Mouse (Mus musculus) heart, postnatal 0 days (tissue): Measurements from ENCODE around the gene Rnf148. TPM values are rescaled to one million over a fixed set of nuclear protein-coding genes. Genes with fewer than 3 reads are reported as not detected.

Experiments used
- ATAC-seq: fragments of 200-750 bp; cut with Nextera tagmentation; 2 replicates; pipeline ENCODE4 v1.8.0; 2017; ENCODE audit warnings: low read depth, moderate number of reproducible peaks, moderate library complexity; ENCODE audit not compliant: insufficient read depth
- DNase-seq: peaks from one replicate; pipeline ENCODE4 v3.0.0-alpha.2; 2016; ENCODE audit warnings: low spot score
- H3K27ac ChIP-seq: fragments of 300-500 bp; sonication (generic); 2 replicates; pipeline ENCODE4 v1.5.1; 2014; ENCODE audit warnings: low read depth, mild to moderate bottlenecking
- H3K27me3 ChIP-seq: fragments of 300-500 bp; sonication (generic); 2 replicates; pipeline ENCODE4 v1.6.1; 2014; ENCODE audit warnings: low read length, mixed read lengths; ENCODE audit not compliant: control insufficient read depth, insufficient read depth
- H3K36me3 ChIP-seq: fragments of 300-500 bp; sonication (generic); replicated peaks from 2 replicates; pipeline ENCODE4 v1.6.1; 2014; ENCODE audit warnings: low read length, mixed read lengths; ENCODE audit not compliant: control insufficient read depth, insufficient read depth
- H3K4me1 ChIP-seq: fragments of 300-500 bp; sonication (generic); 2 replicates; pipeline ENCODE4 v1.6.1; 2014; ENCODE audit warnings: antibody characterized with exemption; ENCODE audit not compliant: control insufficient read depth, insufficient read depth
- H3K4me2 ChIP-seq: fragments of 300-500 bp; sonication (generic); 2 replicates; pipeline ENCODE4 v1.6.1; 2014; ENCODE audit warnings: low read depth, mild to moderate bottlenecking, low read length, moderate library complexity
- H3K4me3 ChIP-seq: fragments of 300-500 bp; sonication (generic); 2 replicates; pipeline ENCODE4 v1.5.1; 2014; ENCODE audit warnings: low read depth, low read length
- H3K9ac ChIP-seq: fragments of 300-500 bp; sonication (generic); replicated peaks from 2 replicates; pipeline ENCODE4 v1.6.1; 2014; ENCODE audit warnings: low read depth, low read length, mixed read lengths
- H3K9me3 ChIP-seq: fragments of 300-500 bp; sonication (generic); replicated peaks from 2 replicates; pipeline ENCODE4 v1.6.1; 2016; ENCODE audit warnings: low read length; ENCODE audit not compliant: control insufficient read depth
- CTCF ChIP-seq: IDR thresholded peaks from 2 replicates; pipeline ENCODE4 v1.5.1; 2016; ENCODE audit warnings: antibody characterized with exemption, control low read depth, low read depth
- EP300 ChIP-seq: IDR thresholded peaks from 2 replicates; pipeline ENCODE4 v1.6.1; 2016; ENCODE audit warnings: antibody characterized with exemption, low read depth
- WGBS: fragments of 180-500 bp; shearing (Covaris S2); extraction: QIAGEN DNeasy Blood & Tissue Kit; methylation state at CpG from one replicate; pipeline ENCODE4 v1.1.7; 2014; 5-methylcytosine and 5-hydroxymethylcytosine counted together
- polyA plus RNA-seq: library from polyadenylated mRNA; unstranded; fragments of >200 nt; fragmentation: Nextera tagmentation; extraction: Ambion mirVana; gene quantifications from 2 replicates; pipeline ENCODE4 v1.2.1, GENCODE M21; 2015
- total RNA-seq: library from RNA; depleted of rRNA; stranded (reverse); fragments of >200 nt; gene quantifications from 2 replicates; pipeline ENCODE4 v1.2.3, GENCODE M21; 2014; ENCODE audit warnings: low replicate concordance; rRNA removed

Gene Rnf148
- total RNA-seq (not detected in 2 replicates), polyA plus RNA-seq (not detected in 2 replicates)

- no peak for DNase-seq
Observed at GRCm38 (mm10) chr6:23655036-23655435, at the start of gene Rnf148. Gene Rnf148, minus strand, starts transcription at chr6:23655136.

DNA sequence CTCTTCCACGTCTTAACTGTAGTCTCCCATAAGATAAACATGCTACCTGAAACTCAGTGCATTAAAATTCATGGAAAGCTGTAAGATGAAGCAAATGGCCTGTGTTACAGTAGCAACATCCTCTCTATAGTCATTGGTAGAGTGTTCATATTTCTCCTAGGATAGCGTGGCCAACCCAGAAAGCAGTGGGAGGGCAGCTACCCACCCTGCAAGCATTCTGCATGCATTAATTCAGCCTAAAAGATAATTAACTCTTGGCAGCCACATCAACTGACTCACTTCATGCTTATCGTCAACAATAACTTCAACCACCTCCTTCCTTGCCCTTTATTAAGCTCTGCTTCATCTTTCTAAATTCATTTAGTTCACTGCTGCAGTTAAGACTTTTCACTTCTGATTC is 45.9 kb upstream of the Rnf148 start:
- TF ChIP-seq CTCF (no peak), EP300 (no peak)
- WGBS: 69% methylated on average over 3 of the region's 3 CpGs
- Histone ChIP-seq H3K9ac (no peak overlapping the region), H3K36me3 (no peaks in the 10 kb centered on the region), H3K4me3 (no peak overlapping the region), H3K27me3 (no peaks in the 10 kb centered on the region), H3K27ac (no peak overlapping the region), H3K4me2 (no peak overlapping the region), H3K9me3 (no peaks in the 10 kb centered on the region), H3K4me1 (no peaks in the 10 kb centered on the region)
- DNase-seq: no peak
- no peak for ATAC-seq

More at GRCm38 (mm10) chr6:23655036-23655435, at the start of gene Rnf148:
- no peaks in the 10 kb centered on the region for H3K27me3 ChIP-seq
- no peaks in the 10 kb centered on the region for H3K9me3 ChIP-seq
- H3K27ac ChIP-seq: no peak within 1 kb of the TSS
- no peak for ATAC-seq
- no peak within 1 kb of the TSS for H3K9ac ChIP-seq
- H3K4me2 ChIP-seq: no peak within 1 kb of the TSS
- H3K4me1 ChIP-seq: no peaks in the 10 kb centered on the region
- WGBS: 82% methylated on average over 2 of the region's 2 CpGs
- H3K36me3 ChIP-seq: no peaks in the 10 kb centered on the region
- no peak for TF ChIP-seq EP300
- TF ChIP-seq CTCF: no peak
- no peak within 1 kb of the TSS for H3K4me3 ChIP-seq

GRCm38 (mm10) chr6:23678172-23678571 is 23.2 kb upstream of the Rnf148 start:
- no peaks in the 10 kb centered on the region for H3K9me3 ChIP-seq
- DNase-seq: no peak
- H3K9ac ChIP-seq: no peak overlapping the region
- no peak overlapping the region for H3K27ac ChIP-seq
- 59% methylated on average over 1 of the region's 1 CpGs for WGBS
- TF ChIP-seq CTCF: no peak
- TF ChIP-seq EP300: no peak
- H3K4me3 ChIP-seq: no peak overlapping the region
- H3K36me3 ChIP-seq: no peaks in the 10 kb centered on the region
- no peak for ATAC-seq
- H3K4me1 ChIP-seq: no peaks in the 10 kb centered on the region
- H3K4me2 ChIP-seq: no peak overlapping the region
- H3K27me3 ChIP-seq: no peaks in the 10 kb centered on the region

DNA sequence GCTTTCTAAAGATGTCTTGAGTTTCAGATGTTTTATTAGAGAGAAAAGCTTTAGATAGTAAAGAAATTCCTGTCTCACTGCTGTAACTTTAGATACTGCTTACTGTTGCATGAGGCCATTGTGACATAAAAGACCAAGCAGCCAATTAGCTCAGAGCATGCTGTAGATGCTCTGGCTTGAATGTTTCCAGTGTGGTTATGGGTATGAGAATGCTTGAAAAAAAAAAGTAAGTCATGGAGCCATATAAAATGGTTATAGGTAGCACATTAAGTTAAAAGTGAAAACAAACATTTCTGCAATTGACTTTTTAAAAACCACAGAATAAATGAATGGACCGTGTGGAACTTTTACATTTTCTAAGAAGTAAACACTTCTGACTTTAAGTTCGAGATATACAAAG is 4.7 kb downstream of the Rnf148 start, which contains the start of gene Rnf133:
Gene Rnf133, minus strand, starts transcription at position 101 of the 400 bp plus-strand sequence.
- Histone ChIP-seq H3K27me3 (no peaks in the 10 kb centered on the region), H3K9me3 (no peaks in the 10 kb centered on the region), H3K4me1 (no peaks in the 10 kb centered on the region), H3K4me2 (no peak within 1 kb of the TSS), H3K27ac (no peak within 1 kb of the TSS), H3K9ac (no peak within 1 kb of the TSS), H3K4me3 (no peak within 1 kb of the TSS), H3K36me3 (no peaks in the 10 kb centered on the region)
- 80% methylated on average over 2 of the region's 2 CpGs for WGBS
- ATAC-seq (no peak), DNase-seq (no peak)
- TF ChIP-seq EP300 (no peak), CTCF (no peak)

- TF ChIP-seq CTCF (no peak), EP300 (no peak)
- WGBS: 61% methylated on average over 8 of the region's 8 CpGs
Observed at GRCm38 (mm10) chr6:23648732-23649131, 6.2 kb downstream of the Rnf148 start.

DNA sequence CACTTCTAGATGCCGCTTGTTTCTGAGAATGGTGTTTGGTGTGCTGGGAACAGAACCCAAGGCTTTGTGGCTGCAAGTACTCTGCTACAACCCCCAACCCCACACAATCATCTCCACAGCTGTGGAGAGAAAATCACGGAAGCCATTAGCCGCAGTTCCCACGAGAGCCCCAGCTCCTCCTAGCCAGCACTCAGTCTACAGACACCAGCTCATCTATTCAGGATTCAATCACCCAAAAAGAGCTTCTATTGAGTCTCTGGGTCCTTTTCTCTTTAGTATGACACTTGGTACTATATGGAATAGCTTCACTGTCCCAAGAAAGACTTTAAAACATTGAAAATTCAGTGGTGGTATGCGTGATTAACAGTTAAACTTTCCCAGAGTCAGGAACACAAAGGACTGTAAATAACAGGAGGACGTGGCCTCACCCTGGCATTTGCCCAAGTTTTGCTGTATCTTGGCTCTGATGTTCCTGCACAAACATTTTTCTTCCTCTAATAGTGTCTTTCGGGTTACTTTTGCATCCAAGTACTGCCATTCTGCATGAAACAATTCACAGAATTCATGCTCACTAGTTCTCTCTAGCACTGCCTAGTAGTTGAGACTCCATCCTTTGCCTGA is 7.2 kb downstream of the Rnf148 start:
- H3K27me3 ChIP-seq: no peaks in the 10 kb centered on the region
- no peak overlapping the region for H3K4me2 ChIP-seq
- 51% methylated on average over 7 of the region's 7 CpGs for WGBS
- ATAC-seq: no peak
- no peak for DNase-seq
- H3K4me1 ChIP-seq: no peaks in the 10 kb centered on the region
- no peak overlapping the region for H3K9ac ChIP-seq
- no peaks in the 10 kb centered on the region for H3K36me3 ChIP-seq
- H3K9me3 ChIP-seq: no peaks in the 10 kb centered on the region
- TF ChIP-seq CTCF (no peak), EP300 (no peak)
- H3K4me3 ChIP-seq: no peak overlapping the region
- 0 out of 2 replicates have a peak overlapping the region, but pooled peaks have one; percentile 15 for H3K27ac ChIP-seq

More at GRCm38 (mm10) chr6:23648732-23649131, 6.2 kb downstream of the Rnf148 start:
- ATAC-seq: no peak
- Histone ChIP-seq H3K9ac (no peak overlapping the region), H3K36me3 (no peaks in the 10 kb centered on the region), H3K4me1 (no peaks in the 10 kb centered on the region), H3K9me3 (no peaks in the 10 kb centered on the region), H3K4me2 (no peak overlapping the region), H3K4me3 (no peak overlapping the region), H3K27ac (no peak overlapping the region), H3K27me3 (no peaks in the 10 kb centered on the region)
- no peak for DNase-seq
